Mouse (Mus musculus): ENCODE results near the gene Lrrc61.

Lrrc61 gene

DNA sequence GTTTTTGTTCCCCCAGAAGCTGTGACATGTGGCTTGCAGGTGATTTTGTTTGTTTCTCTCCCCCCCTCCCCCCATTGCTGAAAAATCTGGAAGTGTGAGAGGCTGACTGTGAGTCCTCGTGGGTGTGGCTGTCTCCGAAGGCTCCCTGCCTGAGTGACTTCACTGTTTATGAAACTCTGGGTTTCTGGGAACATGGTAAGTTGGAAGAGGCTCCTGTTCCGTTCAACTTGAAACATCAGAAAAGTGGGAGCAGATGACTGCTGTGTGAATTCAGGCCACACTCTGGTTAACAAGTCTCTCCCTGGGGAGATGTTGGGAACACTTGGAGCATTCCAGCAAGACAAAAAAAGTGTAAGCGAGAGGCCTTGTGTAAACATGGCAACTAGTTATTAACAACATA lies 7.7 kb upstream of the Lrrc61 start:
- no peak for DNase-seq (ENCODE audit: low read depth)

DNA sequence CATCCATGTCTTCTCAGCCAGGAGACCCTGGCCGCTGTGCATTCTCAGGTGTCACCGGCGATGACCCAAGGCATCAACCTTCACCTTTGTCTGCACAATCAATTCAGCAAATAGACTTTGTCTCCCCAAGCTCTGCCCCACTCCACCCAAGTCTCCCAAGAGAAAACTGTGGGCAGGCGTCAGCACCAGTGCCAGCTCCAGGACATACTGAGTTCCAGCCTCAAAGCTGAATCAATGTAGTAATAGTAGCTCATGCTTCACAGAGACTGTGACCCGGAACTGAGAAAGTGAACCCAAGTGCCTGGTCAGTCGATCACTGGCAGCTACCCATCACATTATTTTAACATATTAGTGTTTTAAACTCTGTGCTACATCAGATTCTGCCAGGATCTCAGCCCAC lies 6.3 kb upstream of the Lrrc61 start:
- DNase-seq (ENCODE audit: low read depth), result no peak

DNA sequence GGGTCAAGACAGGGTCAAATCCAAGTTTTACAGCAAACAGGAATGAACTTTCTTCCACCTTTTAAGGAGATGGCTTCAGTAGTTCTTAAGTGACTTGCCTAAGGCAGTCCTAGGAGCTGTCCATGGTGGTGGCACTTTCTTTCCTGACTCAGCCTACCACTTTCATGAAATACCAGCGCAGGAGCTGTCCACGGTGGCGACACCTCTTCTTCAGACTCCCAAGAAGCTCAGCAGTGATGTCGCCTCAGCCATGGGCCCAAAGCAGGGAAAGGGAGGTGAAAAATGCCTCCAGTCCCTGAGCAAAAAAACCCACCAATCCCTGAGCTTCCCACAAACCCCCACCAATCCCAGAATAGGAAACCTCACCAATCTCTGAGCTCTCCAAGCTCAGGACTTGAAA lies 1.7 kb upstream of the Lrrc61 start:
- DNase-seq (ENCODE audit: low read depth), result peak; percentile 84

DNA sequence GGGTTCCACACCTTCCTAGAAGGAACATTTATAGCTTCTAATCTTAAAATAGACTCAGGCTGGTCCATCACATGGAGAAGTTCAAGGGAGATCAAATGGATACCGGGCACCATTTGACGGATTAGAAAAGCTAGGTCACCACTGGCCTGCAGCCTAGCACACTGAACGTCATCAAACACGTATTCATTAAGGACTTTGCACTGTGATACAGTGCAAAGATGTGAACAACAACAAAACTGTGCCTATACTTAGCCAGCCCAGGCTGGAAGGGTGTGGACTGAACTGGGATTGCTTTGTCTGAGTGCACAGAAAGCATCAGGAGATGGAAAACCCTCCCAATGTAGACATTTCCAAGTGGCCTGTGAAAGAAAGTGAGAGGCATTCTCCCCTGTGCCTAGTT lies 777 bp upstream of the Lrrc61 start:
- no peak for DNase-seq (ENCODE audit: low read depth)

DNA sequence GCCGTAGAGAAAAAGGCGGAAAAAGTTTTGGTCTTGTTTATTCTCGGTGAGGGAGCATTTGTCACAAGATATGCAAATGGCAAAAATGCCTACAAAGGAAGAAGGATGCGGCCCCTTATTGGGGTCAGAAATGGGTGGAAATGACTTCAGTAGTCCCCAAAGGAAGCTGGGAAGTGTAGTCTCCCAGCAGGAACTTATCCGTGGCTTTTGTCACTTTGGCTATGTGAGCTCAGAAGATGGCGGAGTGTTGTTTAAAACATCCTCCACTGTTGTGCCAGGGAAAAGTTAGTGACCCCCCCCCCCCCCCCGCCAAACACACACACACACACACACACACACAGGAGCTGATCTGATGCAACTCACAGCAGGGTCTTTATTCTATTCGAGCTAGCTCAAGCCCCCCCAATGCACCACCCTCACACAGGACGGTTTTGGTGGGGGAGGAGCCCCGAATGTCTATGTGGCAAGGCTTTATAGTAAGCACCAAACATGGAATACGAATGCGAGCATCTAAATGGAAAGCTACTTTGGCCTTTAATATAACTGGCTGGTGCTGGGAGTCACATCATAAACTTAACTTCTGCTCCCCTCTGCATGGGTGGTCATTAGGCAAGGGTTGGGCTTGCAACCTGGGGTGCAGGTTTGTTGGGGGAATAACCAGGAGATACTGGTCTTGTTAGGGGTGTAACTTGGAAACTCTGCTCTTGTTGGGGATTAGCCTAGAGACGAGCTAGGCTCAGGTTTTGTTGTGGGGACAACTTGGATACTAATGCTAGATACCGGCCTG lies 701 bp downstream of the Lrrc61 start:
- DNase-seq (ENCODE audit: low read depth), result no peak

DNA sequence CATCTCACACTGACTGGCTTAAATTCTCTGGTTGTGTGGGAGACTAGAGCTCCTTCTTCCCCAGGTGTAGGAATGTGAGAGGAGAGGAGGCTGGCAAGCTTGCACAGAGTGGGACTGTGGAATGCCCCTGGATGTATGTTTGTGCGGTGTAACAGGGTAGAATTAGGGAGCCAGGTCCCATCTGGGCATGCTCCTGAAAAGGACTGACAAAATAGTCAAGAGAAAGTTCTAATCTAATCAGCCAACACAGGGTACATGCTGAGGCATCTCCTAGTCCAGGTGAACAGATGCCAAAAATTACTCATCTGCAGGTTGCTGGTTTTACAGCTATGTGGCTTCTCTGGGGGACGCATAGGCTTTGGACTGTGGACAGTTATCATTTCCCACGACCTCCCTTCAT lies 1.4 kb downstream of the Lrrc61 start:
- DNase-seq (ENCODE audit: low read depth), result no peak

DNA sequence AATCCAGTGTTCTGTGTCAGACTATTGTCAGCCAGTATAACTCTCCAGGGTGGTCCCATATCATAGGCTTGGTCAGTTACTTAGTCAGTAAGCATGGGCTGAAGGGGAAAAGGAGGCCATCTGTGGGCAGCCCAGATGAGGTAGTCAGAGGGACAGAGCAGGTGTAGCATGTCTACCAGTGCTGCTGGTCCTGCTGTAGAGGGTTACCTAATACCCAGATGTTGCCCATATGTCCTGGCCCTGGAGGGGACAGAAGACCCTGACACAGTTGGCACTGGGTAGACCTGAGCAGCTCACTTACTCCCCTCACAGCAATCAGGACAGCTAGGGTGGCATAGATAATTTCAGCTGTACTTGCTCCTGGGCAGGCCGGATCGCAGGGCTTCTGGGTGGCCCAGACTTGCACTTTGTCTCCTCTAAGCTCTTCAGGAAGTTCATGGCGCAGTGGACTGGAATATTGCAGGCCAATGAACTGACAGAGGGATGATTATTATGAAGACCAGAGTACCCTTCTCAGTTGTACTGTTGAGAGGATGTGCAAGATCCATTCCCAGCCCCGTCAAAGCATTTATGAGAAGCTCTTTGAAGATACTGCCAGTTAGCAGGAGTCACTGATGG lies 11.2 kb downstream of the Lrrc61 start:
- DNase-seq (ENCODE audit: low read depth), result no peak

DNA sequence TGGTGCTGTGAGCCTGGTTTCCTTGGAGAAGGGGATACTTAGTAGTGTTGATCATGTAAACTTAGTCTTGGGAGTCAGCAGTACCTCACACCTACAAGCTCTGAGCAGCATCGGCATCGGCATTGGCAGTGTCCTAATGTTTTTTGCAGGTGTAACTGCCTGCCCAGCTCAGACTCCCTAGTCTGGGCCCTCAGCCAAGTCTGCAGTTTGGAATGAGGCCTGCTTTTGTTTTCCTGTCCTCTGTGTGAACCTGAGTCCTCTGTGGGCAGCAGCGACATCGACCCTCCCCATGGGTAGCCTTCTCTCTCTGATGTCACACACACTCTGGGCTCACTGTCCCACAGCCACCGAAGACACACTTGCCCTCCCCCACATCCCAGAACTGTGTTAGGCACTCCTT lies 11.7 kb downstream of the Lrrc61 start:
- no peak for DNase-seq (ENCODE audit: low read depth)

DNA sequence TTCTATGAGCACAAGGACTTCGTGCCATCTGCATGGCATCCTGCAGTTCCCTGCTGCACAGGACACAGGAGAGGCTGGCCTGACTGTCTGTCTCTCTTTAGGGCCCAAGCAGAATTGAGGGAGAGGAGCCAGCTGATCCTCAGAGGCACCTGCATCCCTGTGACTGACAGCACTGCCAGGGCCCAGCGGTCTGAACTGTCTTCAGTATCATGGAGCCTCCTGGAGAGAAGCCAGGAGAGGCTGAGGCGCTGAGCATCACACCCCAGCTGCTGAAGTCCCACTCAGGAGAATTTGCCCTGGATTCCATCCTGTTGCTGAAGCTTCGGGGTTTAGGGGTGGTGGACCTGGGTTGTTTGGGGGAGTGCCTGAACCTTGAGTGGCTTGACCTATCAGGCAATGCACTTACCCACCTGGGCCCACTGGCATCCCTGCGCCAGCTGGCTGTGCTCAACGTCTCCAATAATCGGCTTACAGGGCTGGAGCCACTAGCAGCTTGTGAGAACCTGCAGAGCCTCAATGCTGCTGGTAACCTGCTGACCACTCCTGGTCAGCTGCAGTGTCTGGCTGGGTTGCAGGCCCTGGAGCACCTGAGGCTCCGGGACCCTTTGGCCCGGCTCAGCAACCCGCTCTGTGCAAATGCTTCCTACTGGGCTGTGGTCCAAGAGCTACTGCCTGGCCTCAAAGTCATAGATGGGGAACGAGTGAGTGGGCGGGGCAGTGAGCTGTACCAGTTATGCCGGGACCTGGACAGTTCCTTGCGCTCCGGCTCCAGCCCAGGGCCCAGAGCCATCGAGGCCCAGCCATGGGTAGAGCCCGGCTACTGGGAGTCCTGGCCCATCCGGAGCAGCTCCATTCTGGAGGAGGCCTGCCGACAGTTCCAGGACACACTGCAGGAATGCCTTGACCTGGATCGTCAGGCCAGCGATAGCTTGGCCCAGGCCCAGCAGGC lies 13.7 kb downstream of the Lrrc61 start:
- no peak for DNase-seq (ENCODE audit: low read depth)

DNA sequence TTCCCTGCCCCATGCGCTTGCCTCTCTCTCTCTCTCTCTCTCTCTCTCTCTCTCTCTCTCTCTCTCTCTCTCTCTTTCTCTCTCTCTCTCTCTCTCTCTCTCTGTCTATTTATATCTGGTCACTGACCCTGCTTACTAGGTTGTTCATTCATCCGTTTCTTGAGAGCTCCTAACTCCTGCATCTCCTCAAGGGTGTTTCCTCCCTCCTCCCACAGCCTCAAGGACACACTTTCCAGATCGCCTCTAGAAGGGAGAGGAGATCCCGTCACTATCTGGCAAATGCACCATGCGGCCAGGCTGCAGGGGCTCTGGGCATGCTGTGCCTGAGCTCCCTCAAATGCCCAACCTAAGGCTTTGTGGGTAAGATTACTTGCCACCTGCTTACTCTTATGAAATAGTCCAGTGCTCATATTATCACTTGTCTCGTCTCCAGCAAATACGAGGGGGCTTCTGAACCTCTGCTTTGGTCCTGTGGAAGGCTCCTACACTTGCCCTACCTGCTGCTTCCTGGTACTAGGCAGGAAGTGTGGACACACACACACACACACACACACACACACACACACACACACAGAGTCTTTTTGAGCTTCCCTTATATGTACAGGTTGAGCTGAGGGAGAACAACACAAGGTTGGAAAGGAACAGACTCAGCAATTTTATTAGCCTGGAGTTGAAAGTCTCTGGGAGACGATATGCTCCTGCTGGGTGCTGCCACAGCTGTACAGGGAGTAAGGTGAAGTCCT lies 14.6 kb downstream of the Lrrc61 start:
- DNase-seq (ENCODE audit: low read depth), result no peak

DNA sequence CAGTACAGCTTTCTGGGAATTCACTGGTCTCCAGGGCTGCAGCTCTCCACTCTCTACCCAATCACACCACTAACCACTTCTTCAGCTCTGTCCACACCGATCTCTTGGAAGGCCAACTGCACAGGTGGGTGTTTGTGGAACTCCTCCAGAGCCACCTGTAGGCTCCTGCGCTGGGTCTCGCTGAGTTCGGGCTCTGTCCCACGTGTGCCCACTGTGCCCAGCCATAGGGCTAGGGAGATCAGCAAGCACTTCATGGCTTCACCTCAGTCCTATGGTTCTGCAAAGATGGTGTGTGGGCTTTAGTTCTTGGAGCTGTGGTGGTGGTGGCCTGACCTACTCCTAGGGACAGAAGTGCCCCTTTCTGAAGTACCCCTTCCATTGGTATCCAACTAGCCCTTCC lies 17.4 kb downstream of the Lrrc61 start:
- DNase-seq (ENCODE audit: low read depth), result no peak

DNA sequence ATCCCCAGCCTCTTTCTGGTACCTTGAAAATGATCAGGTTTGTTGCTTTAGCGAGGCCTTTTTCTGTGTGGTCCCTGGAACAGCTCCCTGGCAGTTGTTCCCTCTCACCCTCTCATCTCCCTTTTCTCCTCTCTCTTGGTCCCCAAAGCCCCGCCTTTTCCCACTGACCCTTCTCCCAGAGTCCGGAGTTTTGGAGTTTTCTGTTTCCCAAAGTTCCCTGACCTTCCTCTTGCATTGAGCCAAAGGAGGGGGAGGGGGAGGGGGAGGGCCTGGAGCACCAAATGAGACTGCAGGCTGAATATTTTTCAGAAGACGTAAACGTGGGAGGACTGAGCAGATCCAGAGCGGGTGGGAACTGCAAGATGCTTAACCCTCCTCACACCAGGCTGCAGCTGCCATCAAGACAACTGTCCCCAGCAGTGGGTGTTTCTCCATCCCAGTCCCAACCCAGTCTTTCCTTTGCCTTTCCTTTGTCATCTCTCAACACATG lies 18.0 kb downstream of the Lrrc61 start, which contains the start of gene Rarres2:
Gene Rarres2 (minus strand): TSS at position 218 of the 490 bp plus-strand sequence.
- no peak for DNase-seq (ENCODE audit: low read depth)

DNA sequence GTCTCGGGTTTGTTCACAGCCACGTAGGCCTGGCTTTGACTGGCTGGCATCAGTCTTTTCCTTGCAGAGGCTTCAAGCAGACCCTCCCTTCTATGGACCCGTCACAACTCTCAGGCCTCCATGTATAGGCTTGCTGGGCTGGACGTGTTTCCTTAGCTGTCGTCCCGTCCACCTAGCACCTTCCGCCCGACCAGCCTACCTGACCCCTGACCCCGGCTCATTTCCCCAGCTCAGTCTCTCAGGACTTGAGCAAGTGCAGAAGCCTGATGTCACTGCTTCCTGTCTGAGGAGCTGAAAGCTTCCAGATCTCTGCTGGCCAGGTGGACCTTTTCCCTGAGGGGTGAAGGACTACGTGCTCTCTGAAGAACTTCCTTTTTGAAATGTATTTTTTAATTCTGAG lies 18.7 kb downstream of the Lrrc61 start:
- DNase-seq (ENCODE audit: low read depth), result no peak

DNA sequence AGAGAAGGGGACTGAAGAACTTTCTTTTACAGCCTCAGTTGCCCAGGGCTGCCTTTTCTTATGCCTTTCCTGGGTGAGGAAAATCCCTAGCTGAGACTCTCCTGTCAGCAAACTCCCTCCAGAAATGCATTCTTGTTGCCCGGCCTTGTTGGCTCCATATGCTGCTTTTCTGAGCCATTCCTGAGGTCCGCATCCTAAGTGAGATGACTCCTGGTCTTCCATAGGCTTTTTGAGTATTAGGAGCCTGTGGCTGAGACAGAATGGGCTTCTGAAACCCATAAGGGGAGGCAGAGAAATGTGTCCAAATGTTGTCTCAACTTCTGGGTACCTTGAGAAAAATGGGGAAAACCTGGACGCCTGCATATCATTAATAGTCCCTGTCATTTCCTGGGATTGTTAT lies 19.4 kb downstream of the Lrrc61 start:
- no peak for DNase-seq (ENCODE audit: low read depth)

DNA sequence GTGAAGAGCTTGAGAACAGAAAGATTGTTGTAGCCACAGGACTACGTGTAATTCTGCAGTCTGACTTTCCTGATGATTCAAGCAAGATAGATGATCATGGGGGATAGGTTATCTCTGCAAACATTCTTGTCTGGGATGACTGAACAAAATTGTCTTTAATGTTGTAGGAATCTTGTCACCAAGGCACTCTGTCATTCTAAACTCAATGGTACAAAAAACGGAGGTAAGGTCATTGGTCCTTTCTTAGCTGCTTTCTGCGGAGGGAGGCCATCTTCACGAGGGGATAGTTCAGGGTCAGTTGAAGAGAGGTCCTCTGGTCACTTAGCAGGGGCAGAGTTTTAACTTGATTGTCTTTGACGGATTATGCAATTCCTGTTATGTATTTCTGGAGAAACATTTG lies 24.1 kb downstream of the Lrrc61 start:
- no peak for DNase-seq (ENCODE audit: low read depth)

DNA sequence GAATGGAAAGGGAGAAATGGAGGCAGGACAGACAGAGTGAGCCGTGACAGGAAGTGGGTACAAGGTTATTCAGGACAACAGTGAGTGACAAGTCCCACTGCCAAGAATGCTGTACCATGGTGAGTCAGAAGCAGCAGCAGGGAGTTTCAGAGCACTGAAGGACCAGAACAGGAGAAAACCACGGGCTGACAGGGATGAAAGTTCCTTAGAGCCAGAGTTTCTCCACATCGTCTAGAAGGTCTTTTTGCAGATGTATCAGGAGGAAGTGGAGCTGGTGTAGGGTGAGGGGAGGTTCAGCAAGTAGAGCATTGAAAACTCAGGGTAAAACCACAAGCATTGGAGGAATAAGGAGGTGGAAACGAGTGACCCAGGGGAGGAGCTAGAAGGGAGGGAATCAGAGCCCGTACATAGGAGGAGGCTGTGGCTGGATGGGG lies 24.6 kb downstream of the Lrrc61 start:
- DNase-seq (ENCODE audit: low read depth), result no peak

DNA sequence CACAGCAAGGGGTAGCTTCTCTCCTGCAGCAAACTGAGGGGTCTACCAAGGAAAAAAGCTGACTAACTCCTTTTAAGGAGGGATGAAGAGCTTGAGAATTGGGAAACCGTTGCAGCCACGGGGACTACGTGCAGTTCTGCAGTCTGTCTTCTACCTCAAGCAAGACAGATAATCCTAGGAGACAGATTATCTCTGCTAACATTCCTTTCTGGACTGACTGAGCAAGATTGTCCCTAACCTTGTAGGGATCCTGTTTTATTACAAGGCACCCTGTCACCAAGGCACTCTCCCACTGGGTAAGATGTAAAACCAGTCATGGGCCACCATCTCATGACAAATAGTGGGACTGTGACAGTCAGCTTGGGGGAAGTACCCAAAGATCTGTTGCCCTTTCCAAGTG lies 26.7 kb downstream of the Lrrc61 start:
- DNase-seq (ENCODE audit: low read depth), result no peak

DNA sequence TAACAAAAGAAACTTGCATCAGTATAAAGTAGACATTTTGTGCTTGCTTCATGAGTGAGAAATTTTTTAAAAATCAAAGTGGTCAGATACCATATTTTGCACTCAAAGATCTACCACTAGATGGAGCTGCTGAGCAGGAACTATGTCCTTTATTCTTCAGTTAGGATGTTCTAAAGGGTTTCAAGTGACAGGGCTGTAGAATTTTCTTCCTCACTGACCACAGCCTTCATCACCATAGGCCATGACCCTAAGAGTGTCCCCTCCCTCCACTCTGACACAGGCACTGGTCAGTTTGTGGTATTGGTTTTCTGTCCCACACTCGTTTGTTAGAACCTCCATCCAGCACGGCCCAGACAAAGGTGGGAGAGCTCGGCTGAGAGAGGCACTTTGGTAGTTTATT lies 27.4 kb downstream of the Lrrc61 start:
- DNase-seq (ENCODE audit: low read depth), result no peak

DNA sequence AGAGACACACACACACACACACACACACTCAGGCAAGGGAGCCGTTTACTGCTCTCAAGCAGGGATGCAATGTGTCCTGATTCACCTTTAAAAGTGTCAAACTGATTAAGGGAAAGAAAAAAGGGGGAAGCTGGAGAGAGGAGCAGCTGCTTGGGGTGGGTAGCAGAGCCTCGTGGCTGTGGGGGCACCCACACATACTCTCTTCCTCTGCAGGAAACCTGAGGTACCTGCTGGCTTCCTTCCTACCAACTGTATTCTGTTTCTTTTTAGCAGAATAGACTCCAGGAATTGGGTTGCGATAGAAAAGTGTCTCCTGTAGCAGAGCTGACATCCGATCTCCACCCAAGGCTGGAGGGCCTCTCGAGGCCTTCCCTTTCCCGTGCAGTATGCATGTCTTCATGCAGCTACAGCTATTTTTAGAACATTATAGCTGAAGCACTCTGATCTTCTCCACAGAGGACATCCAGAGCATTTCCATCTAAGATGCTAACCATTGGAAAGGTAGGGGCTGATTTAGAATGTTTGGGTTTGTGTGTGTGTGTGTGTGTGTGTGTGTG lies 34.7 kb downstream of the Lrrc61 start, which contains the start of gene Gm45021:
Gene Gm45021 (plus strand): TSS at position 417 of the 557 bp plus-strand sequence.
- no peak for DNase-seq (ENCODE audit: low read depth)

DNA sequence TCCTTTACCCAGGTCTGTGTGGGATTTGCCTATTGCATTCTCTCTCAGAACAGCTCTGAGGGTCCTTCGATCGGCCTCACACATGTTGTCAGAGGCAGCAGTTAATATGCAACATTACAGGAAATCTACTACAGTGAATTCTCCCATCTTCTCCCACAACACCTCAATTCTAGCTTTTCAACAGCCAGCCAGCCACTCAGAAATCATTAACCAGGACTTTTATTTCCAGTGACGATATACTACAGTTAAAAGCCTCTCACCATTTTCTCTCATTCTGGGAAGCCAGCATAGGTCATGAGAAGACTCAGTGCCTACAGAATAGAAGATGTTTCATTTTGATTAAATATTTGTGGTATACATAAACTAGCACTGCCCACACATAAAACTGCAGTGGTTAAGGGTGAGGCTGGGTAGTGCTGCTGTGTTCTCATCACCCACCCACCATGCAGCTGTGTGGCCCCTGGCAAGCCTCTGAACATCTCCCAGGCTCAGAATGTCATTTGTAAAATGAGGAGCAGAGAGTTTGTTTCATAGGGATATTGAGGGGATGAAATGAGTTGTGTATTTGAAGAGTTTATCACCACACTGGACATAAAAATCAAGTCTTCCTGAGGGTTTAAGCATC lies 36.7 kb downstream of the Lrrc61 start:
- DNase-seq (ENCODE audit: low read depth), result no peak

DNA sequence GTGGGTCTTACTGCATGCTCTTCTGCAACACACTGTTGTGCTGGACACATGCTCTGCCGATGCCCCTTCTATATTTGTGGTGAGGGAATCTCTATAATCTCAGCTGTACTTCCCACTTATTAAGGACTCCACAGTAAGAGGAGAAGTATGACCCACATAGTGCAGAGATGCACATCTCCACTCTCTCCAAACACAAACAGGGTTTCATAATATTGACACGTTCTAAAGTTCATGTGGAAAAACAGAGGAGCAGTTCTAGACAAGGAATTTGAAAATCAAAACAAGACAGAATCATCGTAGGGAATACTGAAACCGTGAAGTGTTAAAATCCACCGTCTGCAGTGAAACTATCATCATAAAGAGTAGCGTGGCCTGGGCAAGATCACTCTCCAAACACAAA lies 37.3 kb downstream of the Lrrc61 start:
- no peak for DNase-seq (ENCODE audit: low read depth)

Data from c-Kit-positive CD71-positive TER-119-negative erythroid progenitor cells, embryonic 14.5 days (primary cell).